Mouse (Mus musculus) hematopoietic stem cell, adult 5-6 weeks (primary cell): ENCODE measurements at regions not wholly inside any gene's neighbourhood (a gene's known extent, or its start where the extent isn't known, plus 50 kb on each side); places are given as distances from the start of the nearest gene placed in this dataset.
A peak's percentile ranks its signal among the peaks of the same experiment; 100 is the strongest.

ENCODE experiments used
- ATAC-seq, 2 experiments: fragments of 125-278 bp in 1 of 2; replicated peaks in 1 of 2; 2 replicates each; pipeline ENCODE4 v1.8.0; 2016 to 2017; ENCODE audit warnings: inconsistent platforms in 2 of 2, mild to moderate bottlenecking in 2 of 2, moderate number of reproducible peaks in 2 of 2, low read depth in 1 of 2, moderate TSS enrichment in 1 of 2; ENCODE audit not compliant: low FRiP score in 2 of 2, poor library complexity in 2 of 2, severe bottlenecking in 2 of 2, insufficient read depth in 1 of 2, low TSS enrichment in 1 of 2

DNA sequence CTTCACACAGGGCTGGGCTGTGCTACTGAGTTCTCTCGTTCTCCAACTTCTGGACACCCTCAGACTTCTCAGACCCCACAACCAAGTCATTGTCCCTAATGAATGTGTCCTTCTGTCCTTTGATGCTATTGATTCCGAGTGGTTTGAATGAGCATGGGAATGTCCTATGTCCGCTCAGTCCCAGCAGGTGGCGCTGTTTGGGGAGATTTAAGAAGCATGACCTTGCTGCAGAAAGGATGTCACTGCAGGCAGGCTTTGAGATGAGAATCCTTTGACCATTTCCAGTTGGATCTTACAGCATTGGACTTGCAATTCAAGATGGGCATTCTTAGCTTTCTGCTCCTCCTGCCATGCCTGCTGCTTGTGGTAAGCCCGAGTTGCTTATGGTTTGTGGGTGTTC is 146.1 kb downstream of the Gpat3 start:
- ATAC-seq: peak in 1 of 2 experiments; percentile 59; a peak in 1 of 4 replicates

DNA sequence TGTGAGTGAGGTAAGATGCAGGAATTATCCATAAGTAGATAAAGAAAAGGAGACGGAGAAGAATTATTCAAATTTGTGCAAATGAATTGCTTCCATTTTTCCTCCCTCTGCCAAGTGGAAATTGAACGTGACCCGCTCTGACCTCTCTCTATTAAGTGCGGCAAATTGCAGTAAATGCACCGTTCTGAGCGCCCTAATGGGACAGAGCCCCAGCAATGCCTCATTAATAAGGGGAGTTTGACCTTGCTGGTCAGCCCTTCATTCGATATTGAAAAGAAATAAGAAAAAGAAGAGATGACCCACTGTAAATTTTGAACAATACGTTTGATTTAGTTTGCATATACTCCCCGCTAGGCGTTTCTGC is 137.0 kb downstream of the Gpat3 start:
- no peak for ATAC-seq

DNA sequence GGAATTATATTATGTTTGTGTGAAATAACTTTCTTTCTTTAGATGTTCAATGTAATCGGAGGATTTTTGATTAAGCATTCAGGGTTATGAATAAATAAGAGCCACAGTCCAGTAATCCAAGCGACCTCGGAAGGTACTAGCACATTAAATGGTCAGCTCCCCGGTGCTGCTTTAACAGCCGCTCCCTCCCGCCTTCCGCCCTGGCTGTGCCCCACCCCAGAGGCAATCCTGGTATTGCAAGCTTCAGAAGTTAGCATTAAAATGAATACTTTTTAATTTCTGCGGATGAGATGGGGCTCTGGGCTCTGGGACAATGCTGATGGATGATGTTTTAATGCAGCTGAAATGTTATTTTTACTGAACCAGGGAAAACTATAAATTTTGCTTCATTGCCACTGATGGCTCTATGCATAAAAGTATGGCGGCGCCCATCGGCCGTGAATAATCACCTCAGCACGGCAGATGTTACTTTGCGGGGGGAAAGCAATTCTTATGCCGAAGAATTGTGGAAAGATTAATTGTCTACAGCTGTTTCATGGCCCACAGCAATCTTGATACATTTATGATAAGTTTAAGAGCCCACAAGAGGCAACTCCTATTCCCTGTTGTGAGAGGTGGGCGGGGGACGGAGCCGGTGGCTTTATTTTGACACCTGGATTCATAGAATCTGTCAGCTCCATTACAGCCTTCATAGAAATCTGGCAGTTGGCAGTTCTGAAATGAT is 136.5 kb downstream of the Gpat3 start:
- ATAC-seq: no peak

DNA sequence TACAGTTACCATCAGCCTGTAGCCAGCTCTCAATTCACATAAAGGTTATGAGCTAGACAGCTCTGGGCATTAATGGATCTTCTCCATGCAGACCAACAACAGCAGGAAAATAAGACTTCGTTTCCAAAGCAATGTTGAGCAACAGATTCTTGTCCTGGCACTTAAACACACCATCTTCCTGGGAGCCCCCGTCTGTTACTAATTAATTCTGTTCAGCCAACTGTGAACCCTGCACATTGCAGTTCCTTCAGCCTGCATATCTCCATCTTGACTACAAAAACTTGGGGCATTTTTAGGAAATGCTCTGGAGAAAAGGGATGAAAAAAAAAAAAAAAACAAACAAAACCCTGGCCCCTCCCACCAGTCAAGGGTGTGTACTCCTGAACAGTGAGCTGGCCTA is 131.2 kb downstream of the Gpat3 start:
- ATAC-seq: no peak

DNA sequence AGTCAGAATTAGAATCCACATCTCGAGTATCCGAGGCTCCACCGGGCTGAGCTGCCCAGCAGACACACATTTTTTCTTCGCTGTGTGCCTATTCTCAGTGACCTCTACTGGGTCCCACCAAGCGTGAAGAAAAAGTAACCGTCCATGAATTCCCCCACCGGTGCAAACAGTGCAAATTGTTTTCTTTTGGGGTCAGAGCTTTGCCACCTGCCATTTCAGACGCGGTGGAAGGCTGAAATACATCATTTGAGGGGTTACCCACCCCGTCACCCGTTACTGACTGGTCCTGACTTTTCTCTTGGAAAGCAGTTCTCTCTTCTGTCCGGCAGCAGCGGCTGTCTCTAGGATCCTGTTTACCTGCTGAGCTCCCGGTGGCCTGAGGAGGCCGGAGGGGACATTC is 105.7 kb downstream of the Gpat3 start:
- no peak for ATAC-seq
